Mouse (Mus musculus) ES-CJ7 (cell line): Measurements from ENCODE around the gene Olfr776.
"Not testable (repeated sequence)": the region's sequence is repeated elsewhere in the genome, so short reads cannot be mapped to it uniquely, and the experiment has no call there.

Experiments
- DNase-seq: peaks from one replicate; pipeline ENCODE4 v3.0.0; 2011; ENCODE audit warnings: low read depth, low spot score

Olfr776 gene

GRCm38 (mm10) chr10:129258827-129259226, at the start of gene Olfr776:
Olfr776 (plus strand) TSS chr10:129259127.
- DNase-seq, result no peak

- no peak for DNase-seq
These were observed 28.2 kb upstream of the Olfr776 start for GRCm38 (mm10) chr10:129230737-129231136.

- DNase-seq, result no peak
These were observed 23.0 kb upstream of the Olfr776 start, which contains the start of gene Olfr774 for GRCm38 (mm10) chr10:129235904-129236303. Olfr774 (plus strand) TSS chr10:129236204.

GRCm38 (mm10) chr10:129248112-129248511, 10.8 kb upstream of the Olfr776 start, which contains the start of gene Olfr775:
Olfr775 (plus strand) TSS chr10:129248412.
- no peak for DNase-seq

DNA sequence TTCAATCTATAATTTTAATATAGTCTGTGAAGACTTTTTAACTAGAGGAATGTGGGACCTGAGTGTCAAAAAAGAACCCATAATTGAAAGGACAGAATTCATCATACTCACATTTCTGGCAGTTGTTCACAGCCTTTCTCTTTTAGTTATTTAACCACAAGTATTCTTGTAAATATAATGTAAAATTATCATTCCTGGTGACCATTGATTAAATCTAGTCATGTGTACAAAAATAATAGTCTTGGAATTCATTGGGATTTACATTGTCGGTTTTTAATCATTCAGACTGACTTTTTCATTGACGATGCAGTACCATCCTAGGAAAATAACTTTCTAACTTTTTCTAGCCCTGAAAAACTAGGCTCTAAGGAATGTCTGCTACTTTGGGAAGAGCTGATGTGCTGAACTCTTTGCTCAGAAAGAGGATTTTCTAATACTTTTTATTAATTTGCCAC, 12.2 kb downstream of the Olfr776 start, which contains the start of gene Olfr777:
TSS of gene Olfr777 (minus strand) at position 405 of the 455 bp plus-strand sequence.
- no peak for DNase-seq

- DNase-seq, result not testable (repeated sequence)
These were observed 54.0 kb downstream of the Olfr776 start for GRCm38 (mm10) chr10:129312973-129313372.

DNA sequence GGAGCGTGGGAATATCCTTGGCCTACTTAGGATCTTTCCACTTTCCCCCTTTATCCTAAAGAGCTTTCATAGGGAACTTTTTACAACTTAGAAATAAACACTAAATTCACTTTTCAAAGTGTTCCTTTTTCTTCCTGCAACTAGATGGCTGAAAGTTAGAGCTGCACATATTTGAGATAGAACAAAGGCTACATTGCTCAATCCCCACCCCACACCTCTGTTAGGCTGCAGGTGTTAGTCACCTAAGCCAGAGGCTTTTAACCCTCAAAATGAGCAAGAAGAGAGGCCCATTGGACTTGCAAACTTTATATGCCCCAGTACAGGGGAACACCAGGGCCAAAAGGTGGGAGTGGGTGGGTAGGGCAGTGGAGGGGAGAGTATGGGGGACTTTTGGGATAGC, 54.6 kb downstream of the Olfr776 start:
- not testable (repeated sequence) for DNase-seq
